Mouse (Mus musculus) limb, embryonic 12.5 days (tissue): ENCODE data around the gene H2al1e. TPM values are rescaled to one million over a fixed set of nuclear protein-coding genes. Genes with fewer than 3 reads are reported as not detected.

Experiments used
- polyA plus RNA-seq: library from polyadenylated mRNA; unstranded; fragments of >200 nt; fragmentation: Nextera tagmentation; extraction: Ambion mirVana; gene quantifications from 2 replicates; pipeline ENCODE4 v1.2.1, GENCODE M21; 2016

Gene H2al1e
- polyA plus RNA-seq, 1 experiment from 2014 or later: not detected

Other genes starting within 250 kb of the H2al1e start
- not detected in 2 replicates for gene H2al1a, start 12.7 kb upstream of the H2al1e start, polyA plus RNA-seq
- not detected in 2 replicates for gene H2al1b, start 9.5 kb upstream of the H2al1e start, polyA plus RNA-seq
- not detected in 2 replicates for gene H2al1c, start 6.3 kb upstream of the H2al1e start, polyA plus RNA-seq
- gene H2al1d, start 3.1 kb upstream of the H2al1e start, polyA plus RNA-seq: not detected in 2 replicates
- gene H2al1f, start 3.2 kb downstream of the H2al1e start, polyA plus RNA-seq: not detected in 2 replicates
- not detected in 2 replicates for gene H2al1g, start 6.3 kb downstream of the H2al1e start, polyA plus RNA-seq
- gene H2al1h, start 9.6 kb downstream of the H2al1e start, polyA plus RNA-seq: not detected in 2 replicates
- not detected in 2 replicates for gene H2al1i, start 12.7 kb downstream of the H2al1e start, polyA plus RNA-seq
- not detected in 2 replicates for gene H2al1j, start 15.9 kb downstream of the H2al1e start, polyA plus RNA-seq